Mouse (Mus musculus) neural tube, embryonic 11.5 days (tissue): ENCODE data around the gene Schip1. TPM values are rescaled to one million over a fixed set of nuclear protein-coding genes. Genes with fewer than 3 reads are reported as not detected.

Experiments used
- ATAC-seq: fragments of 200-750 bp; cut with Nextera tagmentation; 2 replicates; pipeline ENCODE4 v1.8.0; 2017; ENCODE audit warnings: moderate number of reproducible peaks, mild to moderate bottlenecking, moderate TSS enrichment, moderate library complexity; ENCODE audit not compliant: insufficient read depth, low FRiP score, low TSS enrichment
- DNase-seq: peaks from one replicate; pipeline ENCODE4 v3.0.0-alpha.2; 2015; ENCODE audit warnings: low spot score
- H3K27ac ChIP-seq: fragments of 300-500 bp; sonication (generic); 2 replicates; pipeline ENCODE4 v1.5.1; 2014; ENCODE audit warnings: low read depth, mild to moderate bottlenecking, low read length
- H3K27me3 ChIP-seq: fragments of 300-500 bp; sonication (generic); 2 replicates; pipeline ENCODE4 v1.6.1; 2014; ENCODE audit warnings: mild to moderate bottlenecking, low read length, mixed read lengths; ENCODE audit not compliant: control insufficient read depth, insufficient read depth
- H3K36me3 ChIP-seq: fragments of 300-500 bp; sonication (generic); 2 replicates; pipeline ENCODE4 v1.6.1; 2014; ENCODE audit warnings: mild to moderate bottlenecking, low read length, moderate library complexity, mixed read lengths; ENCODE audit not compliant: control insufficient read depth, insufficient read depth
- H3K4me1 ChIP-seq: fragments of 300-500 bp; sonication (generic); 2 replicates; pipeline ENCODE4 v1.6.1; 2014; ENCODE audit warnings: low read length, mixed read lengths; ENCODE audit not compliant: control insufficient read depth, insufficient read depth
- H3K4me2 ChIP-seq: fragments of 300-500 bp; sonication (generic); 2 replicates; pipeline ENCODE4 v1.6.1; 2014; ENCODE audit warnings: low read depth, mild to moderate bottlenecking, moderate library complexity
- H3K4me3 ChIP-seq: fragments of 300-500 bp; sonication (generic); 2 replicates; pipeline ENCODE4 v1.5.1; 2014; ENCODE audit warnings: low read depth, low read length
- H3K9ac ChIP-seq: fragments of 300-500 bp; sonication (generic); 2 replicates; pipeline ENCODE4 v1.6.1; 2014; ENCODE audit warnings: mild to moderate bottlenecking, low read length
- H3K9me3 ChIP-seq: fragments of 300-500 bp; sonication (generic); 2 replicates; pipeline ENCODE4 v1.6.1; 2016; ENCODE audit warnings: low read length; ENCODE audit not compliant: control insufficient read depth
- WGBS: fragments of 180-500 bp; shearing (Covaris S2); extraction: QIAGEN DNeasy Blood & Tissue Kit; methylation state at CpG from one replicate; pipeline ENCODE4 v1.1.7; 2014; 5-methylcytosine and 5-hydroxymethylcytosine counted together
- polyA plus RNA-seq: library from polyadenylated mRNA; unstranded; fragments of >200 nt; fragmentation: Nextera tagmentation; extraction: Ambion mirVana; gene quantifications from 2 replicates; pipeline ENCODE4 v1.2.1, GENCODE M21; 2014

Gene Schip1
- polyA plus RNA-seq, 1 experiment from 2014 or later = 87.2 TPM

DNA sequence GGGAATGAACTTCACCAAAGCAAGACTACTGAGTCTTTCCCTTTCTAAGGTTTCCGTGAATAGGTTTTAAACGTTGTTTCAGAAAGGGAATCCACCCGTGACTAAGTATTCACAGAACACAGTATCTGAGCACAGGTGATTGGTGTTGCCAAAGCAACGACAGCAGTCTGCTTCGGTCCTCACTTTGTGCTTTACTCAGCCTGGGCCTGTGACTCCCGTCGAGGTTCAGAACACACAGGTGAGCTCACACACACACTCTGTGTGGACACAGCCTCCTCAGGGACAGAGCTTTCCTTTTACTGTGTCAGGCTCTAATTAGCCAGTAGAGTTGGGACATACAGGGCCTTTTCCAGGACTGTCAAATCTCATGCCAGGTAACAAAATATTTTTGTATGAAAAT, 369.8 kb downstream of the Schip1 start:
- DNase-seq (no peak), ATAC-seq (no peak)
- Histone ChIP-seq H3K9me3 (no peaks in the 10 kb centered on the region), H3K9ac (no peak overlapping the region), H3K4me2 (no peak overlapping the region), H3K4me3 (no peak overlapping the region), H3K36me3 (no peaks in the 10 kb centered on the region), H3K27ac (no peak overlapping the region), H3K4me1 (0 out of 2 replicates have a peak, but pooled peaks cover 2% of the 10 kb centered on the region), H3K27me3 (no peaks in the 10 kb centered on the region)
- WGBS = 51% methylated on average over 7 of the region's 7 CpGs

DNA sequence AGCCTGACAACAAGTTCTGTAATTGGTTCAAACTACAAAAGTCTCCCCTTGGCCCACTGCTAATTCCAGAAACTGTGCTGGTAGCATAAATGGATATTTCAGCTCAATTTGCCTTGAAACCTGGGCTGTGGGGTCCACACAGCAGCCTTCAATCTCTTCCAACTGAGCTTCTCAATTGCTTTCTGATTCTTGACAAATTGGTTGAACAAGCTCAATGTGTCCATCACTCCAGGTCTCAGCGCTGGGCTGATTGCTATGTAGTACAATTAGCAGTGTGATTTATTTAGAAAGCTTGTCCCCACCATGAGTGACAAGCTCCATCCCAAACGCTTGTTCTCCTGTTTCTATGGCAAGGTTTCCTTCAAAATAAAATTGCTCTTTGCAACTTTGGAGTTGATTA, 370.3 kb downstream of the Schip1 start:
- no peak for ATAC-seq
- no peak for DNase-seq
- Histone ChIP-seq H3K4me3 (no peak overlapping the region), H3K27ac (no peak overlapping the region), H3K27me3 (no peaks in the 10 kb centered on the region), H3K4me2 (no peak overlapping the region), H3K9me3 (no peaks in the 10 kb centered on the region), H3K4me1 (0 out of 2 replicates have a peak, but pooled peaks cover 2% of the 10 kb centered on the region), H3K9ac (no peak overlapping the region), H3K36me3 (no peaks in the 10 kb centered on the region)
- 87% methylated on average over 2 of the region's 2 CpGs for WGBS

DNA sequence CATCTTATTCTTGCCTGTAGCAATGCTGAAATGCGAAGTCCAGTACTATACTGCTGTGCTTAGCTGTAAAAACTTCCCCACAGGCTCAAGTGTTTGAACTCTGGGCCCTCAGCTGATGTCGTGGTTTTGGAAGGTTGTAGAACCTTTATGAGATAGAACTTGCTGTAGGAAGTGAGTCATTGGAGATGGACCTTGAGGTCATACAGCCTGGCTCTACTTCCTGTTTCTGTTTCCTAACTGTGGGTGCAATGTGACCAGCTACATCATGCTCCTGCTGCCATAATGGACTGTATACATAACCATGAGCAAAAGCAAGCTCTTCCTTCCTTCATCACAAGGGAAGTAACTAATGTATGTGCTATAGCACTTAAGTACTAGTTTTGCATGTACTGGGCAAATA, 383.9 kb downstream of the Schip1 start:
- Histone ChIP-seq H3K27ac (no peak overlapping the region), H3K36me3 (no peaks in the 10 kb centered on the region), H3K4me1 (no peaks in the 10 kb centered on the region), H3K9me3 (no peaks in the 10 kb centered on the region), H3K27me3 (no peaks in the 10 kb centered on the region), H3K9ac (no peak overlapping the region), H3K4me3 (no peak overlapping the region), H3K4me2 (no peak overlapping the region)
- 85% methylated on average over 2 of the region's 2 CpGs for WGBS
- ATAC-seq (no peak), DNase-seq (no peak)

DNA sequence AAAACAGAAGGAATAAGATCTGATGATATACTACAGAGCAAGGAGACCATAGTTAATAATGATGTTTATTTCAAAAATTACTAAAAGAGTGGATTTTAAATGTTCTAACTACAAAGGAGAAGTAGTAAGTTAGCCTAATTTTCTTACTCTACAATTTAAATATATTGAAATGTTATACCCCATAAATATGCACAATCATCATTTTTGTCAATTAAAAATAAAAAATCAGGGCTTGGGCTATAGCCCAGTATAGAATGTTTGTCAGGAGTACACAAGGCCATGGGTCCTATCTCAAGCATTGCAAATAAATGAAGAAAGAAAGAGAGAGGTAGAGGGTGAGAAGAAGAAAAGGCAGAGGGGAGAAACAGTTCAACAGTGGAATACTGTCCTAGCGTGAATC, 387.0 kb downstream of the Schip1 start:
- no peaks in the 10 kb centered on the region for H3K36me3 ChIP-seq
- no peak overlapping the region for H3K9ac ChIP-seq
- H3K4me3 ChIP-seq = no peak overlapping the region
- DNase-seq = no peak
- H3K27me3 ChIP-seq = no peaks in the 10 kb centered on the region
- H3K4me2 ChIP-seq = no peak overlapping the region
- ATAC-seq = no peak
- no peak overlapping the region for H3K27ac ChIP-seq
- H3K9me3 ChIP-seq = no peaks in the 10 kb centered on the region
- WGBS = 96% methylated on average over 1 of the region's 1 CpGs
- no peaks in the 10 kb centered on the region for H3K4me1 ChIP-seq

DNA sequence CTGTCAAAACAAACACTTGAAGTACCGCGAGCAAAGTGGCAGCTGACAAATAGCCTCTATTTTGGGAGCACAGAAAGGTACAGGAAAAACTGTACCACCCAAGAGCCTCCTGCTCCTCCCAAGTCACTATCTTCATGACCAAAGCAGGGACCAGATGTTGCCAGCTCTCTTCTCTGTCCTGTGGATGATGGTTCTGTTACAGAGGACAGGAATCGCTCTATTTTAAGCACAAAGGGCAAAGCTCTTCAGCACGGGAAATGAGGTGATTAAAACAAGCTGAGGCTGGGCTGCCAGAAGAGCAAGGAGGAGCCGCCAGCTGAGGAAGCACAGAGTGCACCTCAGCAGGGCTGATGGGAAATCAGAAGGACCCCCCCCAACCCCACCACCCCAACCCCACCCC, 388.7 kb downstream of the Schip1 start:
- no peak overlapping the region for H3K27ac ChIP-seq
- 27% methylated on average over 5 of the region's 5 CpGs for WGBS
- H3K27me3 ChIP-seq = no peaks in the 10 kb centered on the region

DNA sequence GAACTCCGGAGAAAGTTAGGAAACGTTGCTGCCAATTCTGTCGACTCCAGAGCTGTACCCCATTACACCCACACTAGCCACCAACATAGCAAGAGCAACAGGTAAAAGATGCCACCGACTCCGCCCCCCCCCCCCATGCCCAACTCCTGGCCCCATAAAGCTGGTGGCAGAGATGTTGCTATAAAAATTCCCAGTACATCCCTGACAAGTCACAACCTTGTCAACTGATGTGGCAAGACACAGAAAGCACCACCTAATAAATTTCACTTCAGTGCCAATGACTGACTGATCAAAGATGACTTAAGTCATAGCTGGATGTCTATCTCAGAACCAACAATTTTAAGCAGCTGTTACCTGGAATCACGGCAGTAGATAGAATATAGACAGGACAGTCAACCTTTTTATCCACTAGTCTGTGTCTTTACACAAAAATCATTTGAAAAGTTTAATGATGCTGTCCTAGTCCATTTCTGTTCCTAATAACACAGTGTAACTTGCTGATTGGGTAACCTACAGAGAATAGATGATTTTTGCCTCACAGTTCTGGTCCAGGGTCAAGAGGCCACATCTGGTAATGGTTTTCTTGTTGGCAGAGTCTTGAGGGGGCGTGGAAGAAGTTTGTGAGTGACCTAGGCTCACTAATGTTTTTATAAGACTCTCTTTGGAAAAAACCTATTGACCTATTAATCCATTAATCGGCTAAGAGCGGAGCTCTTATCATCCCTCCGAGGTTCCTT, 389.3 kb downstream of the Schip1 start:
- H3K4me2 ChIP-seq = no peak overlapping the region
- no peak overlapping the region for H3K9ac ChIP-seq
- H3K9me3 ChIP-seq = no peaks in the 10 kb centered on the region
- no peaks in the 10 kb centered on the region for H3K36me3 ChIP-seq
- DNase-seq = no peak
- no peaks in the 10 kb centered on the region for H3K4me1 ChIP-seq
- no peaks in the 10 kb centered on the region for H3K27me3 ChIP-seq
- ATAC-seq = no peak
- H3K27ac ChIP-seq = no peak overlapping the region
- no peak overlapping the region for H3K4me3 ChIP-seq
- 58% methylated on average over 10 of the region's 10 CpGs for WGBS

More for the DNA sequence above, 388.7 kb downstream of the Schip1 start:
- H3K4me1 ChIP-seq = no peaks in the 10 kb centered on the region
- H3K4me2 ChIP-seq = no peak overlapping the region
- ATAC-seq = no peak
- no peak overlapping the region for H3K4me3 ChIP-seq
- no peak overlapping the region for H3K9ac ChIP-seq
- no peaks in the 10 kb centered on the region for H3K9me3 ChIP-seq
- no peak for DNase-seq
- no peaks in the 10 kb centered on the region for H3K36me3 ChIP-seq

DNA sequence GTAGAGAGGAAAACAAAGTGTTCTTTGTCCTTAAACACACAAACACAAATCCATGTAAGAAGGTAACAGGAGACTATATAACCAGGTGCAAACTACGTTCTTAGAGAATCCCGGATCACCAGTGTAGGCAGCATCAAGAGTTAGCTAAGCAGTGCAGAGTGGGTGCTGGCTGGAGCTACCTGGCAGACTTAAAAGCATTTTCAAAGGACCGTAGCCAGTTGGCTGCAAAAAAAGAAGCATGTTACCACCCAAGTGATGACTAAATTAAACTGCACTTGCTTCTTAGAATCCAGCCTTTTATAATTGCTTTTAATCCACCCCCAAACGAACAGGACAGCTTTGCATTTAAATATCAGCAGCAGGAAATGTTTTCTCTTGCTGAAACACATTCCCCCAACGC, 402.0 kb downstream of the Schip1 start:
- Histone ChIP-seq H3K9ac (no peak overlapping the region), H3K4me1 (0 out of 2 replicates have a peak, but pooled peaks cover 3% of the 10 kb centered on the region), H3K36me3 (no peaks in the 10 kb centered on the region), H3K9me3 (no peaks in the 10 kb centered on the region), H3K27ac (no peak overlapping the region), H3K27me3 (no peaks in the 10 kb centered on the region), H3K4me3 (no peak overlapping the region), H3K4me2 (no peak overlapping the region)
- ATAC-seq (no peak), DNase-seq (no peak)
- WGBS = 51% methylated on average over 5 of the region's 5 CpGs

DNA sequence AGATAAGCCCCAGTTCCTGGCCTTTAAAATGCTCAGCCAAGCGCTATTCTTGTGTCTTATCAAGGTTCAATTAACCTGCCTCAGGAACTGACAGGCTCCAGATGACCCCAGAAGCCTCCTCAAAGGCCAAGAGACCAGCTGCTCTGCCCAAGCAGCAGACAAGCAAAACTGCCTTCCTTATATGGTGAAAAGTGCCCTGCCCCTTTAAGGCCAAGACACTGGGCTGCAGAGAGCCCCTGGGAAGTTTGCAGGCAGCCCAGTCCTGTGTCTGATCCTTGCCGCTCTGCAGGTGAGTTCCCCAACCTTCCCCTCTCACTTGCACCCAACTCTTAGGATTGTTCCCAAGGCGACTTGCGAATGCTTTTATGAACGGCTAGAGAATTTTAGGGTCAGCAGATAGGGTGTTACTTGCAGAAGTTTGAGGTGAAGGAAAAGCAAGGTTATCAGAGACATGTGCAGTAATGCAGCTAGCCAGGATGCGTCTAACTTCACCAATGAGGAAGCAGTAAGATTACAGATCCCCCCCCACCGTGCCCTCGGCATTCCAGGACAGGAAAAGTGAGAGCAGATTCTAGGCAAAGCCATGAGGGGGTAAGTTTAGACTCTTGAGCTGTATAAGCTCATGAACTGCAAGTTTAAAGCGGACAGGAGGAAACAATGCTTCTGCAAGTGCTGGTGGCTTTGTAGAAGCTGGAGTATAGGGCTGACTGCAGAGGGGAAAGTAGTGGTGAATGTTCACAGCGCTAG, 403.5 kb downstream of the Schip1 start:
- H3K4me2 ChIP-seq = peak overlapping the region; percentile 27
- no peak overlapping the region for H3K4me3 ChIP-seq
- H3K4me1 ChIP-seq = 0 out of 2 replicates have a peak, but pooled peaks cover 3% of the 10 kb centered on the region
- no peaks in the 10 kb centered on the region for H3K36me3 ChIP-seq
- WGBS = 3% methylated on average over 10 of the region's 10 CpGs
- no peaks in the 10 kb centered on the region for H3K9me3 ChIP-seq
- ATAC-seq (no peak), DNase-seq (peak; percentile 34)
- no peak overlapping the region for H3K9ac ChIP-seq
- no peaks in the 10 kb centered on the region for H3K27me3 ChIP-seq
- no peak overlapping the region for H3K27ac ChIP-seq

DNA sequence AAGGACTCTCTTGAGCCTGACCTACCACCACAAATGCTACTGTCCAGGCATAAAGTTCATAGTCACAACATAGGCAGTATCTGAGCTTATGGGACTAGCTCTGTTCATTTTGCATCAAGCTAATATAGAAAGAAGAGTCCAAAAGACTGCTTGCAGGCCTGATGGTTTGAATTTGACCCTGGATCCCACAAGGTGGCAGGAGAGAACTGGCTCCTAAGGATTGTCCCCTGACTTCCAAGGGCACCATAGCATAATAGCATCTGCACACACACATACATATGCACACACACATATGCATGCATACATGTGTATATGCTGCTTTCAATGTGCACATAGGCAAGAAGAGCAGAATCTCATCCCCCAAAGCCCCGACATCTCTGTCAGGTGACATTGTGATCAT, 405.0 kb downstream of the Schip1 start:
- Histone ChIP-seq H3K9me3 (no peaks in the 10 kb centered on the region), H3K27me3 (no peaks in the 10 kb centered on the region), H3K4me2 (no peak overlapping the region), H3K9ac (no peak overlapping the region), H3K4me3 (no peak overlapping the region), H3K36me3 (no peaks in the 10 kb centered on the region), H3K27ac (no peak overlapping the region), H3K4me1 (0 out of 2 replicates have a peak, but pooled peaks cover 3% of the 10 kb centered on the region)
- ATAC-seq (no peak), DNase-seq (no peak)
- WGBS = 86% methylated on average over 1 of the region's 1 CpGs
